Comparison of ENCODE assay signal across 26 mouse cellular contexts in genomic region chr6:100159817-100160216, GRCm38 (mm10).
DNase-seq lines count a peak whose midpoint lies in the region; ATAC-seq and TF ChIP-seq lines count a peak whose summit lies in the region.
"Had no signal": no experiment of that assay in that cellular context is flagged by ENCODE, and none has a peak within 500 bp of the region (broad histone marks: within the 10 kb centered on the region; RNA-seq: fewer than 3 reads in every experiment).

No protein-coding gene starts in this region.

- H3K36me3 ChIP-seq in embryonic facial prominence, embryonic 13.5 days: no peaks in the 10 kb centered on the region
- no peaks in the 10 kb centered on the region for H3K36me3 ChIP-seq in embryonic facial prominence, embryonic 10.5 days (replicated peaks)
- no peaks in the 10 kb centered on the region for H3K36me3 ChIP-seq in E14TG2a.4 (ENCODE audit: insufficient read depth, low read length)
- H3K36me3 ChIP-seq: embryonic facial prominence, embryonic 15.5 days; heart, embryonic 12.5 days; heart, embryonic 15.5 days; hindbrain, embryonic 10.5 days; hindbrain, embryonic 13.5 days had no signal

- no peak for ATAC-seq in embryonic facial prominence, embryonic 13.5 days (ENCODE audit: insufficient number of reproducible peaks, insufficient read depth, low FRiP score, low TSS enrichment, low read depth)
- ATAC-seq: forebrain, embryonic 14.5 days; forebrain, postnatal 0 days; hindbrain, embryonic 16.5 days had no signal

- H3K9me3 ChIP-seq in embryonic facial prominence, embryonic 13.5 days: no peaks in the 10 kb centered on the region
- no peaks in the 10 kb centered on the region for H3K9me3 ChIP-seq in embryonic facial prominence, embryonic 10.5 days
- H3K9me3 ChIP-seq in E14TG2a.4 (ENCODE audit: low read length): no peaks in the 10 kb centered on the region
- H3K9me3 ChIP-seq: embryonic facial prominence, embryonic 15.5 days; heart, embryonic 12.5 days; heart, embryonic 15.5 days; hindbrain, embryonic 10.5 days; hindbrain, embryonic 13.5 days had no signal

- no peak overlapping the region for H3K4me2 ChIP-seq in embryonic facial prominence, embryonic 13.5 days
- H3K4me2 ChIP-seq: embryonic facial prominence, embryonic 15.5 days; heart, embryonic 12.5 days; heart, embryonic 15.5 days; hindbrain, embryonic 13.5 days had no signal

- peaks cover 23% of the 10 kb centered on the region for H3K27me3 ChIP-seq in embryonic facial prominence, embryonic 13.5 days
- peaks cover 57% of the 10 kb centered on the region for H3K27me3 ChIP-seq in embryonic facial prominence, embryonic 10.5 days (replicated peaks; ENCODE audit: low read depth, poor library complexity, severe bottlenecking)
- peaks cover 43% of the 10 kb centered on the region for H3K27me3 ChIP-seq in E14TG2a.4 (ENCODE audit: insufficient read depth, low read length)

- no peak for TF ChIP-seq CTCF in E14TG2a.4 (conservative IDR thresholded peaks at IDR 0.05; ENCODE audit: low read length)

- DNase-seq in embryonic facial prominence, embryonic 10.5 days (ENCODE audit: low spot score): no peak
- DNase-seq in ZHBTc4 (ENCODE audit: low read depth, low spot score): peak; percentile 33
- DNase-seq in yolk sac, embryonic 10.5 days (ENCODE audit: low spot score): peak; percentile 87
- no peak for DNase-seq in spleen, adult 12 weeks (ENCODE audit: low spot score)
- no peak for DNase-seq in cerebellum, adult 11-12 months
- DNase-seq: adrenal gland, adult 2 months; adrenal gland, postnatal 14 days; cerebellum, adult 11 months; cerebellum, adult 8-10 months; cerebellum, postnatal 10 days; cerebellum, postnatal 36 days; embryo, embryonic 11 days; forebrain, postnatal 0 days; gastrocnemius, postnatal 25 days; heart, adult 18-20 months; heart, postnatal 10 days; heart, postnatal 36 days had no signal

- H3K27ac ChIP-seq in embryonic facial prominence, embryonic 13.5 days: peak overlapping the region; percentile 55; the same call in 1 of the 2 replicates
- H3K27ac ChIP-seq in embryonic facial prominence, embryonic 10.5 days (replicated peaks): no peak overlapping the region
- H3K27ac ChIP-seq: embryonic facial prominence, embryonic 15.5 days; heart, embryonic 15.5 days; hindbrain, embryonic 10.5 days; hindbrain, embryonic 13.5 days had no signal

- peaks cover 68% of the 10 kb centered on the region for H3K4me1 ChIP-seq in embryonic facial prominence, embryonic 13.5 days
- H3K4me1 ChIP-seq in embryonic facial prominence, embryonic 10.5 days: peaks cover 62% of the 10 kb centered on the region
- H3K4me1 ChIP-seq in E14TG2a.4 (replicated peaks; ENCODE audit: low read depth, low read length): peaks cover 69% of the 10 kb centered on the region

- 41% methylated on average over 4 of the region's 4 CpGs for WGBS in embryonic facial prominence, embryonic 13.5 days
- 47% methylated on average over 4 of the region's 4 CpGs for WGBS in embryonic facial prominence, embryonic 10.5 days

- H3K9ac ChIP-seq in embryonic facial prominence, embryonic 13.5 days: no peak overlapping the region
- H3K9ac ChIP-seq: embryonic facial prominence, embryonic 15.5 days; forebrain, postnatal 0 days; heart, embryonic 12.5 days; heart, embryonic 15.5 days; hindbrain, embryonic 13.5 days had no signal

- H3K4me3 ChIP-seq in embryonic facial prominence, embryonic 13.5 days: no peak overlapping the region
- H3K4me3 ChIP-seq in embryonic facial prominence, embryonic 10.5 days: no peak overlapping the region
- H3K4me3 ChIP-seq in E14TG2a.4 (replicated peaks; ENCODE audit: low read length): 0 out of 2 replicates have a peak overlapping the region, but pooled peaks have one; percentile 35
- H3K4me3 ChIP-seq: embryonic facial prominence, embryonic 15.5 days; heart, embryonic 12.5 days; heart, embryonic 15.5 days; hindbrain, embryonic 10.5 days; hindbrain, embryonic 13.5 days had no signal

Comparison
In these comparisons a context has a peak if more than half of its experiments do, and no peak if none do; other contexts are left out.
1. DNase-seq: peak in ZHBTc4 (single experiment) and yolk sac, embryonic 10.5 days (single experiment); none in embryonic facial prominence, embryonic 10.5 days (single experiment), spleen, adult 12 weeks (single experiment) and cerebellum, adult 11-12 months (single experiment).